Mouse (Mus musculus): ENCODE measurements around the gene Sorcs2.
"Not testable (repeated sequence)": the region's sequence is repeated elsewhere in the genome, so short reads cannot be mapped to it uniquely, and the experiment has no call there.

Gene Sorcs2

DNA sequence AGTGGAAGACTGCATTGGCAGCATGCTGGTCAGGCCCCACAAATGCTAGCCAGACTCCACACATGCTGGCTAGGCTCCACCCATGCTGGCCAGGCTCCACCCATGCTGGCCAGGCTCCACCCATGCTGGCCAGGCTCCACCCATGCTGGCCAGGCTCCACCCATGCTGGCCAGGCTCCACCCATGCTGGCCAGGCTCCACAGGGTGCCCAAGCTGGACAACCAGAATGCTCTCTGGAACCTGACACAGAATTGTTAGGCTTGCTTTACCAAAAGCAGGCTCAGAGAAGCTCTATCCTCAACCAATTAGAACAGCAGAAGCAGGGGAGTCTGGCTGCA, 7.4 kb downstream of the Sorcs2 start:
- not testable (repeated sequence) for DNase-seq (ENCODE audit: low read depth)

DNA sequence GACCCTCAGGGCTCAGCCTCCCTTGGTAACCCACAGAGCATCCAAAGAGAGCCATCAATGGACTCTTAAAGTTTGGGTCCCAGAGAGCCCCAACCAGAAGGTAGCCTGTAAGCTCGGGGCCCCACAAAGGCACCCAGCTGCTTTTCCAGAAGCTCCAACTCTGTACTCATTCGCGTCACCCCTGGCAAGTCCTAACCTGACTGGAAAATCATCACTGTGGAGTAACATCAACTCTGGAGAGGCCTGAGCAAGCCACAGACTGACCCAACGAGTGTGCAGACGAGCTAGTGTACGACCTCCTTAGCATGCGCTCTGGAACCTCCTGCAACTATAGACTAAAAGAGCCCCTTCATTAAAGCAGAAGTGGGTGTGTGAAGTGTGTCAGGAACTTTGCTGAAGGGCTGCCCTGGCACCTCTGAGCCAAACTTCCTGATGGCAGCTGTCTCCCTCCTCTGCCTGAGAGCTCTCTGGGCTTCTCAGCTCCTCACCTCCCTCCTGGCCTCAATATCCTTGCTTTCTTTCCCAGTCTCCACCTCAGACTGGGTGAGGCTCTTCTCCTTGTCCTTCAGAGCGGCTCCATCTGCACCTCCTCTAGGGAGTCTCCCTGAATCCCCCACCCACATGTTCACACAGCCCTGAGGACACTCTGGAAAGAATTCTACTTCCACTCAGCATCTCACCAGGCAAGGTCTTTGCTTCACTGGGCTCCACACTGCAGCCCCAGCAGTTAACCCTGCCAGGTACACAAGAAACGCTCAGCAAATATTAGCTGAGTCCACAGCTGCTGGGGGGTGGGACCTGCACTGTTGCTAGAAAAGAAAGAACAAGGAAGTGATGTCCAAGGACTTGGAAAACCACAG, 8.0 kb downstream of the Sorcs2 start:
- no peak for DNase-seq (ENCODE audit: low read depth)

DNA sequence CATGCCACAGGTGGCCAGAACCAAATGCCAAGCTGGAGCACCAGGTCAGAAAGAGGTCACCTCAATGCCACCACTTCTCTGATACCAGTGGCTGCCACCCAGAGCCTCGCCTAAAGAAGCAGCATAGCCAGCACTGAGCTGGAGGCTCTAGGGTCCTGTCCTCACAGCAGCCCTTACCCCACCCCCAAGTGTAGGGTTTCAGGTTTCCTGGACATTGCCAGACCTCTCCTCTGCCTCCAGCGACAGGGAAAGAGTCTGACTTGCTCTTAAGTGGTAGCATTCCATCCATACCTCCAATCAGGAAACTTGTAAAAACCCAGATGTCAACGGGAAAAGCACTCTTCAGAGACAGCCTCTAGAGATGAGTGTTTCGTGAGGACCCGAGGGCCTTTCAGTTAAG, 12.9 kb downstream of the Sorcs2 start:
- DNase-seq (ENCODE audit: low read depth), result no peak

DNA sequence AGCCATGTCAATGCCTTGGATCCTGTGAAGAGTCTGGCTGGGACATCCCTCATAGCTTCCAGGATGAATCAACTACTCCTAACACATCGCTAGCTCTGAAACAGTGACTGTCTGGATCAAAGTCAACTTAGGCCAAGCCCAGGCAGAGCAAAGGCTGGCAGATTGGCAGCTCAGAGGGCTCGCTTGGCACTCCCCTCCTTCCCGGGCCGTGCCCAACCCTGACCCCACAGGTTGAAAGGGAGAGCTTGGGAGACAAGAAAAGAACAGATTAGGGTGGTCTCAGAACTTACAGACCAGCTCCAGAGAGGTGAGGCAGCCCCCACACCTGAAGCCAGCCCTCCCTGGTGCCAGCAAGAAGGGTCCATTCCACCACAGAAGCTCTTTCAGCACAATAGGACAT, 14.5 kb downstream of the Sorcs2 start:
- DNase-seq (ENCODE audit: low read depth), result no peak

DNA sequence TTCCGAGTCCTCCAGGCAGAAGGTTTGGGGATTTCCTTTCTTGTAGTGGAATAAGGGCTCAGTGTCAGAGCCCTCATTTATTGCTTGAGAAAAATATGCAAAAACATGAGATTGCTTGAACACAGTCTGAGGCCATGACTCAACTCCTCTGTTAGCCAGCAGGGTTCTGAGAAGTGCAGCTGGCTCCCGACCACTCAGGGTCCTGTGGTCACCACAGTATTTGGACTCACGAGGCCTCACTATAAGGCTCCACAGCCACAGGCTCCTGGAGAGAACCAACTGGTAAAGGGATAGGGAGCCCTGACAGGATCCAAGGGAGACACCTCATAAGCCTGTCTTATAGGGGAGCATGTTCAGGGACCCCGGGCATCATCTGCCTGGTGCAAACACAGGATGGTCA, 15.2 kb downstream of the Sorcs2 start:
- DNase-seq (ENCODE audit: low read depth), result no peak

DNA sequence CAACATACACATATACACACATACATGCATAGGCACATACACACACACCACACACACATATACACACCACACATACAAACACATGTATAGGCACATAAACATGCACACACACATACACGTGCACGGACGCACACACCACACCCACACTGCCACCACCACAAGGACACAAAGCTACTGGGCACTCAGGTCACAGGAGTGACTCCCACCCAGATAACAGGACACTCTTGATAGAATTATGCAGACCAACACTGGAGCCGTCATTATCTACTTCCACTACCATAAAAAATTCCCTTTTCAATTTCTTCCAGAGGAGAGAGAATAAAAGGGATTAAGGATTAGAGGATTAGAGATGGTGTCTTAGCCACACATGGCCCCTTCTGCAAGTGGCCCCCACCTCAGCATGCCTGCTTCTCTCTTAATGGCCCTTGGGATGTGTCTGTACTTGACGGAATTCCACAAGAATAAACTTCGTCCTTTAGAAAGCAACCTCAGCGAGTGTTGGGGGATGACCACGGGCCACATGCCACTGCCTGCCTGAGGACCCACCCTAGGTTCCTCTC, 15.7 kb downstream of the Sorcs2 start:
- DNase-seq (ENCODE audit: low read depth), result no peak

DNA sequence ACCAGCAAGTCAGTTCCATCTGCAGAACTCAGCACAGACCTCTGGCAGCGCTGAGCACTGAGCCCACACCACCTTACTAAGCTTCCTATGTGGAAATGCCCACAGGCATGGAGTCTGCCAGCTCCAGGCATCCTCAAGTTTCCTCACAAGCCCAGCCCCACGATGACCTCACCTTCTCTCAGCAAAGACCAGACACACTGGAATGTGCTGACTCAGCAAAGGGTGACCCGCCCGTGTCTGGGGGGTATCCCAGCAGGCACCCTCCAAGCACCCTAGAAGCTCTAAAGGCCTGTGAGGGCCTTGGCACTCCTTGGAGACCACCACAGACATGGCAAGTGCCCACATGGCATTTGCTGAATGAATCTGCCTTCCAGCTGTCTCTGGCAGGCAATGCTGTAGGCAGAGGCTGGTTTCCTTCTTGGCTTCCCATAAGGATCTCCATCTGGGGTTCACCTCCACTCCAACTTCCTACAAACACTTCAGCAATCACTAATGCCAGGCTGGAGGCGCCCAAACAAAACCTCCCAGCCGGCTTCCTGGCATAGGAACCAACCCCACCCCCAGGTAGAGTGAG, 17.9 kb downstream of the Sorcs2 start:
- DNase-seq (ENCODE audit: low read depth), result no peak

DNA sequence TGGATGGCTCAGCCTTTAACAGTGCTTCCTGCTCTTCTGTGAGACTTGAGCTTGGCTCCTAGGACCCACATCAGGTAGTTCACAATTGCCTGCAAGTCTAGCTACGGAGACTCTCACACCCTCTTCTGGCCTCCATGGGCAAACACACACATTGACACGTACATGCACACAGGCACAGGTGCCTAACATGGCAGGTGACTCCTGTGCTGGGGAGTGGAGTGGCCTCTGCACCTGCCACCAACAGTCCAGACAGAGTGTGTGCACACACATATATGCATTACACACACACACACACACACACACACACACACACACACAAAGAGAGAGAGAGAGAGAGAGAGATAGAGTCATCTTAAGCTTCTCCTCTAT, 19.6 kb downstream of the Sorcs2 start:
- no peak for DNase-seq (ENCODE audit: low read depth)

DNA sequence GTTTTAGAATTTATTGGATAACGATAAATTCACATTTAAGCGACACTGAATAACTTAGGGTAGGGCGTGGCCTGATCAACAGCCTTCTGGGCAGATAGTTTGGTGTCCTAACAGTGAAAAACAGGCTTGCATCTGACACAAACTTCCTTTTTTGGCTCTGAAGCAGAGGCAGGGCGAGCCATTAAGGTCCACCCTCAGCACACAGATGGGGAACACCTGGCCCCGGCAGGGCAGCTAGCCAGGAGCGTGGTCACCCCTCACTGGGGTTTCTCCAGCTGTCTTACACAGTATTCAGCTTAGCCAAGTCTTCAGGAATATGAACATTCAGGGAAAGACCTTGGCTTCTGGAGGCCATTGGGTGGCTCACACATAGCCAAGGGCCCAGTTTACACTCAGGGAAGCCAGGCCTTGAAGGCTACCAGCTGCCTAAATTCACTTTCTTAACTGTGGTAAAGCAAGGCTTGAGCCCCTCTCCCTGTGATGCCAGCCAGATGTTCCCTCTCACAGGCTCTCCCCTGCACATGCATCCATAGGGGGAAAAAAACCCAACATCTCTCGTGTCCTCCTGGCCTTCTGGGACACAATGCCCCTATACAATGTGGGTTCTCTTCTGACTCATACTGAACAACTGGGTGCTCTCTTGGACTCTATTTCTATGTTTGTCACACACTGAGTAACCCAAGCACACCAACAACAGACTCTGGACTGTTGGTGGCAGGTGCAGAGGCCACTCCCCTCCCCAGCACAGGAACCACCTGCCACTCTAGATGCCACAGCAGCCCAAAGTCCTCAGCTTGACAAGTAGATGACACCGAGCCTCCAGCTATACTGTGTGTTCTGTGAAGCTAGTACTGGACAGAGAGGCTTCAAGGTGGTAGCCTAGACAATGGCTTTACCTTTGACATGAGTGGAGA, 20.2 kb downstream of the Sorcs2 start:
- DNase-seq (ENCODE audit: low read depth), result no peak

DNA sequence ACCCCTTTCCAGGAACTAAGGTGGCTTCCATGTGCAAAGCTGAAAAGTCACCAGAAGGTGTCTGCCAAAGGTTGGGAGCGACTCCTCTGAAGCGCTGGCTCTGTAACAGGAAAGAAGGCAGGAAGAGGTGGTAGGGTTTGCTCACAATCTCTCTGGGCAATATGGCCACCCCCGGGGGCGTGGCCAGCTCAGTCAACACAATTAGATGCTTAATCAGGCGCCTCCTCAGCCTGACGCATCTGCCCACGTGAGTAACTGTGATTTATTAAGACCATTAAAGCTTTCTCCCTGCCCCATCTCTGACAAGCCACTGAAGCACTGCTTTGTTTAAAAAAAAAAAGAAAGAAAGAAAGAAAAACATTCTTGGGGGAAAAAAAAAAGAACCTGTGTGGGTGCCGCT, 22.1 kb downstream of the Sorcs2 start:
- DNase-seq (ENCODE audit: low read depth), result no peak

DNA sequence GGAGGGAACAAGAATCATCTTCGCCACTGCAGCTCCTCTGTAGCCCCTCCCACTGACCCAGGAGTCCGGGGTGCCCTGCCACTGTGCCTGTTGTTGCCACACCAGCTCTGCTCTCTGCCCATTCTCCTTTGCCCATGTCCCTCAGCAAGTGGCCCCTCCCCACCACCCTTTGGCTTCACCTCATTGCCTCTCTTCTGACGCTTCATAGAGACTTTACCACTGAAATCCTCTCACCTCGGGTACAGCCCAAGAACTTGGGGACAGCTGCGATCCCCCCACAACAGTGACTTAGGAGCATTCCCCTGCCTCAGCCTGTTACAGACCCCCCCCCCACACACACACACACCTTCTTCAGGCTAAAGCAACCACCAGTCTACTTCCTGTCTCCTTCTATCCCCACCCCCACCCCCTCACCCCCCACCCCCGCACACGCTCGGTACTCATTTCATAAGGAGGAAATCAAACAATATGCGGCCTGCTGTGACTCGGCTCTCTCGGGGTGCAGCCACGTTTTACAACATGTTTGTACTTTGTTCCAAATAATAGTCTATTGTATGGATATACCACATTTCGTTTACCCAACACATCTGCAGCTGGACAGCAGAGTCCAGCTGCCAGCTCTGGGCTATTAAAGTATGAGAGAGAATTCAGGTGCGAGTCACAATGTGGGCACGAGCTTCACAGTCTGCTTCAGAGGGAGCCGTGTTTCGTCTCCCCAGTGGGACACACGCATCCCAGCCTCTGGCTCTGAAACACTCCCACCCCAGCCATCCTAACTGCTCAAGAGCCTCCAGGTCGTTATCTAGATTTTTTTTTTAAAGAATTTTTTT, 23.5 kb downstream of the Sorcs2 start:
- DNase-seq (ENCODE audit: low read depth), result no peak

DNA sequence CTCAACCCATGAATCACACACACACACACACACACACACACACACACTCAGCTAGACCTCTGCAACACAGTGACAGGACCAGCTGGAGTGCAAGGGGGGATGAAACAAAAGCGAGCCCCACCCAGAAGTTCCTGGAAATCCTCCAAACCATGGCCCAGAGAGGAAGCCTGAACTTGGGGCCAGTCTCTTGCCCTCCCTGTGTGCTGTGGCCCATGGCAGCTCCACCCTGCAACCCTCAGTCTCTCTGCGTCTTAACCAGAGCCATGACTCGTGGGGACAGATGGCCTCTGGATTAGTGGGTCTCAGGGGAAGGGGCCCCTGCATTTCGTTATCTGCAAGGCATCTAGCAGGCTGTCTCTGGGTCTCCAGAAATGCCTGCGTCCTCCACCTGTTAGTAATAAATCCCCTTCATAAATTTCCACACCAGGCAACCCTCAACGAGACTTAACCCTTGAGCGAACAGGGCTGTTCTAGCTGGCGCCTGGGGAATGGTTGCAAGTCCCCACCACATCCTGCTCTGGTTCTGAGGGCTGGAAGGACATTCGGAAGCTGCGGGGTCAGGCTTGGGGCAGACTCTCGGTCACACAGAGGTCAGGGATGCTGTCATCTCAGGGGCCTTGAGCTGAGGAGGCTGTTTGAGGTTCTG, 24.6 kb downstream of the Sorcs2 start:
- DNase-seq (ENCODE audit: low read depth), result peak; percentile 36

DNA sequence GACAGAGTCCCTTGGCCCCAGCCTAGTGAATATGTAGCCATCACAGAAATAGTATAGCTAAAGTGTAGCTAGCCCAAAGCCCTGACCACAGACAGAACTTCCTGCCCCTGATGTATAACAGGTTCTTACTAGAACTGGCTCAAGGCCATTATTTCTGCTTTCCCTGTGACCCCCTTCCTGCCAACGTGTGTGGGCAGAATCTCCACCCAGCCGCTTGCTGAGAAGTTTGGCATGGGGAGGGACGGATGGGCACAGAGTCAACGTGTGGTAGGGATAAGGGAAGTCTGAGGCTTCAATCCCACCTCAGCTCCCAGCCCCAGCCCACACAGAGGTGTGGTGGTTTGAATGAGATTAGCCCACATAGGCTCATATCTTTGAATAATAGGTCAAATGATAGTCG, 26.2 kb downstream of the Sorcs2 start:
- DNase-seq (ENCODE audit: low read depth), result no peak

DNA sequence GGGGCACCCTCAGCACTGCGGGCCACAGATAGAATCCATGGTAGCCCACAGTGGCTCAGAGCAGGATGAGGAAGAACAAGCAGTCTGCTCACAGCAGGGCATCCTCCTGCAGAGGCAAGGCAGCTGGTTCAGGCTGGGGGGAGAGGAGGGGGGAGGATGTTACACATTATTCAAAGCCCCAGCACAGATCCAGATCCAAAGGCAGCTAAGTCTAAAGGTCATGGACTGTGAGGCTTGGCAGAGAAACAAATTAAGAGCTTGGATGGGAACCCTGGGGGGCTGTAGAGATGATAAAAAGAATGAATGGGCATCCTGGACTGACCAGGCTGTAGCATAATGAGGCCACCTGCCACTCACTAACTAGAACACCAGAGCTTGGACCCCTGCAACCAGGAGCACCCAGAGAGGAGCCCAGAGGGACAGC, 28.7 kb downstream of the Sorcs2 start:
- DNase-seq (ENCODE audit: low read depth), result no peak

DNA sequence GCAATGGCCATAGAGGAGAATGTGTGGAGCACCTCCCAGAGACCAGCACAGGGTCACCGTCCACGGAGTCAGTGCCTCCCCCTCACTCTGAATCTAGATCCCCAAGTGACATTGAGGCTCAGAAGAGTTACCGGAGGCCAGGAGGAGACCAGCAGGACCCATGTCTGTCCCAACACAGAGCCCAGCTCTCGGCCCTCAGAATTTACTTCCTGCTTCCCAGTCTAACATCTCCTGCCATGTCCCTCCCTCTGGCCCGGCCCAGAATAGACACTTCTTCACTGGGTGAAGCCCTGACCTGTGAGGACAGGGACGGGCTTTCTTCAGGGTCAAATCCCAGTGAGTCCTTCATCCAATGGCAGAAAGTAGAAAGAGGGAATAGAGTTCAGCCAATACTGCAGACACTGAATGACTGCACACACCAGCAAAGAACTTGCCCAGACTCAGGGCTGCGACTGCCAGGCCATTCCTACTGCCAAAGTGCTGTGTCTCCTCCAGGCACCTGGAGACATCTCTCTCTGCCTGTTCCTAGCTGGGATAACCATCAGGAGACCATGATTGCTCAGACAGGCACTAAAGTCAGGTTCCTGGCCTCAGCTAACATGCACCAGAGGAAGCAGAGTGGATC, 29.3 kb downstream of the Sorcs2 start:
- DNase-seq (ENCODE audit: low read depth), result no peak

DNA sequence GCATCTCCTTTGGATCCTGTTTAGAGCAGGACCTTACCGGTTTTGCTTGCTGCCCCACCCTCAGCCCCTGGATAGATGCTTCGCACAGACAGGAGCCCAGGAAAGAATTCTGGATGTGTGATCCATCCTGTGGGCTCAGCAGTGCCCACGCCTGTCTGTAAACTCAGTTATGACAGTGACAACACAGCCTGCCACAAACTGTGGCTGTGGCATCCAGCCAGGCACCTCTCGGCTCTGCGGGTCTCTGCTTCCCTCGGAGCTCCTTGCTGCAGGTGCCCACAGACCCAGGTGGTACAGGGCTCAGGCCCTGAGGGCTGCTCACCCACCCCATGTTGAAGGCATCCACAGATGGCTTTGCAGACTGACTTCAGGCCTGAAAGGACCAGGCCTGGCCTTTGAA, 30.0 kb downstream of the Sorcs2 start:
- no peak for DNase-seq (ENCODE audit: low read depth)

DNA sequence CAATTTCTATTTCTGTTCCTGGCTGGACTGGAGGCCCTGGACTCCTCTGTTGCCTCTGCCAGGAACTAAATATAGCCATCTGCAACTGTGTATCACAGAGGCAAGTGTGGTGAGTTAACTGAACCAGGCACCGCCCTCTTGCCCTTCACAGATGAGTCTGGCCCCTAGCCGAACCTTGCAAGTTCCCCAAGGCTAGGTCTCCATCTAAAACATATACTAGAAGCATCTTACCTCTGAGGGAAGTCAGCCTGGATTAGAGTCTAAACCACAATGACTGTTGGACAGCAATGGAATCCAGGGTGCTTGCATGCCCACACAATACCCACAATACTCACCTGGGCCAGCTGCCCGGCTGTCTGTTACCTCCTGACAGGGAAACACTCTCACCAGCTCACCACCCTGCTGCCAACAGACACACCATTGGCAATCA, 30.7 kb downstream of the Sorcs2 start:
- DNase-seq (ENCODE audit: low read depth), result no peak

DNA sequence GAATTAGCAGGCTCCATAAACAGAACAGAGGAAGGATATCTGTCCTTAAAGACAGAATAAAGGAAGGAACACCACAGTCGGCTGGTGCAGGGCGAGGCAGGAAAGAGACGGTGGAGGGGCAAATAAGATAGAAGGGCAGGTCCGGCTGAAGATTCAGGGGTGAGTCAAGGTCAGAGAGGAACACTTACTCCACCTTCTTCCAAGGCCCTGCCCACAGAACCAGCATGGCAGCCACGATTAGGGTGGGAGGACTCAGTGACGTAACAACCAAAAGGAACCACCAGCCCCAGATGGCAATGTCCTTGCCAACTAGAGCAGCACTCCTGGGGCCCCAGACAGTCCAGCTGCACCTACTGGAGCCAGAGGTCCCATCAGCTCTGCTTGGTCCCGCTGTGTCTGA, 36.2 kb downstream of the Sorcs2 start:
- DNase-seq (ENCODE audit: low read depth), result no peak

DNA sequence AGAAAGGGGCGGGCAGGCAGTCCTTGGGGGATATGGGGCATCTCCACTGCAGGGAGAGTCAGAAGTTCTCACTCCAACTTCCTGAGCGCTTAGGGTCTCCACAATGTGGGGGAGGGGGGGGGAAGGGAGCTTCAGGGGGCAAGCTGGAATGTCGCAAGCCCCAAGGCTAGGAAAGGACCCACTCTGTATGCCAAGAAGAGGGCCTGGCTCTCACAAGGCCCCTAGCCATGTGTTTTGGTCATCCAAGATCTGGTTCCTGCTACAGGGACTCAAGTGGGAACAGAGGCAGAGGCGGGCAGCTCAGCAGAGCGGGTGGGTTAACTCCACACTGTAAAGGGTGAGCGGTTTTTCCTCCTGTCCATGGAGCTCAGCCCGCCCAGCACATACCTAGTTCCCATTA, 37.6 kb downstream of the Sorcs2 start:
- no peak for DNase-seq (ENCODE audit: low read depth)

DNA sequence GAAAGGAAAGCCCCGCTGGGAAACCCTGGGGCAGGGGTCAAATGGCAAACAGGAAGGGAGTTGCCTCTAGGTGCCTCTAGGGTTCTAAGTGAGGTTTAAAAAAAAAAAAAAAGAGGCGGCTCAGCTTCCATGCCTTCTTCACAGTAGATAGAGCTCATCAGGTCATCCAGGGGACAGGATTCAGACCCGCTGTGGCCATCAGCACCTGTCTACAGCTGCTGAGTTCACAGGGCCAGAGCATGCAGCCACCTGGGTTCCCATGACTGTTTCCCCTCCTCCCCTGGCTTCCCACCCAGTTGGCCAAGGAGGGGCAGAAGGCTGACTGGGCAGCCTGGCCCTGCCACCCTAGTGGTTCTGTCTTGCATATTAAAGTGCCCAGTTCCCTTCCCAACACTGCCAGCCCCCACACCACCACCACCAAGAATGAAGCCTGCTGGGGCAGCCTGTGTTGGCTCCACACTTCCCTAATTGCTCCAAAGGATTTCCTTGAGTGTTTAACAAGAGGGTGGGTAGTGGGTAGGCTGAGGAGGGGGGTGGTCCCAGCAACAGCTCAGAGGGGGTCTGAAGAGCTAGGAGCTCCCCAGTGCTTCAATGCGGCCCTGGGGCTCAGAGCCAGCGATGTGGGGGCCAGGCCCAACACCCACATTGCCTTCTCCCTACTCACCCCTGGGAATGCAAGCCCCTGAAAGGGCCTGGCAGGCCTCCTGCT, 38.2 kb downstream of the Sorcs2 start:
- no peak for DNase-seq (ENCODE audit: low read depth)
